Mouse (Mus musculus) cerebellum, adult 9-11 months (tissue): ENCODE results near the gene Cxcl14.

Source experiments
- DNase-seq: peaks from one replicate; pipeline ENCODE4 v3.0.0; 2022

Gene Cxcl14

DNA sequence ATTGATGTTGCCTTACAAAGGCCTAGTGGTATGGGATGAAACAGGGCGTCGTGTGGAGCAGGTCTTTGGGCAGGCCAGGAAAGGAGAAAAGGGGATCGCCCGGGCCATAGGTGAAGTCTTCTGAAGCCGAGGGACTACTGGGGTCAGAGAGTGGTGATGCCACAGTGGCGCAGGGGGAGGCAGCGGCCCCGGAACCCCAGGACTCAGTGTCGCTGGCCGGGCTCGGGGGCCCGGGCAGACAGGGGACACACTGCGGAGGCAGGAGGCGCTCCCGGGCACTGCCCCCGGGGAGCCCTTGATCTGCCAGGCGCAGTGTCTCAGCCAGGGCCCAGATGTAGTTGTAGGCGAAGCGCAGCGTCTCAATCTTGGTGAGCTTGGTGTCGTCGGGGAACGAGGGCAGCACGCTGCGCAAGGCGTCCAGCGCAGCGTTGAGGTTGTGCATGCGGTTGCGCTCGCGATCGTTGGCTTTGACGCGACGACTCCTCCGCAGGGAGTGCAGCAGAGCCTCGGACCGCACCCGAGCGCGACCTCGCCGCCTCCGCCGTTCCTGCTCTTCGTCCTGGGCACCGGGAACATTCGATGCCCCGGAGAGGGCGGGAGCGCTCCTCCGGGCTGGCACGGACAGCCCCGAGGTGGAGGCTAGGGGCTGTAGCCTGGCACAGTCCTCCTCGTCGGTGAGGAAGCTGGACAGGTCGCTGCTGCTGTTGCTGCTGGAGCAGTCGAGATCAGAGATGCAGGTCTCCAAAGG, 45.0 kb downstream of the Cxcl14 start:
- DNase-seq: no peak

DNA sequence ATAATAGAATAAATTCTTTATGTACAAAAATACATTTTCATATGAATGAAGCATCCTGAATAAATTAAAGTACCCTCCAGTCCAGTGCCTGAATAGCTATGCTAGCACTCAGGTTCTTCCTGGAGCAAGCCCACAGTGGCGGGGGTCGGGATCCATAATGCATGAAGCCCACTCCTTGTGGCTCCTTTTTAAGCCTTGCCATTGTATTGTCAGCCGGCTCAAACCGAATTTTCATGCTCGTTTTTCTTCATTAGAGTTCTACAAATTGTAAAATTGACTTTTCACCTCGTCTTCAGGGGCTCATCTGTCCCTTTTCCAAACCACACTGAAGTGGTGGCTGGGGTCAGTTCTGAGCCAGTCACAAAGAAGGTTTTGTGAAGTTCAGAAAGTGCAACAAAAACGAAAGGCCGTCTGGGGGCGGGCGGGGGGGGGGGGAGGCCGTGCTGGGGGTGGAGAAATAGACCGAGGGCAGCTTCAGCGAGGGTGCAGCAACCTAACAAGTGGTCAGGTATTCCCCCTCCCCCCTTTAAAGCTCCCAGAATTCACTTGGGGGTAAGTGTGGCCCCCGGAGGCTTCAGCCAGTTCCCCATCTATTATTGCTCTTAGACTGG, 45.7 kb downstream of the Cxcl14 start:
- no peak for DNase-seq

- DNase-seq: no peak
Measured at GRCm38 (mm10) chr13:56249593-56250341, 46.6 kb downstream of the Cxcl14 start.

DNA sequence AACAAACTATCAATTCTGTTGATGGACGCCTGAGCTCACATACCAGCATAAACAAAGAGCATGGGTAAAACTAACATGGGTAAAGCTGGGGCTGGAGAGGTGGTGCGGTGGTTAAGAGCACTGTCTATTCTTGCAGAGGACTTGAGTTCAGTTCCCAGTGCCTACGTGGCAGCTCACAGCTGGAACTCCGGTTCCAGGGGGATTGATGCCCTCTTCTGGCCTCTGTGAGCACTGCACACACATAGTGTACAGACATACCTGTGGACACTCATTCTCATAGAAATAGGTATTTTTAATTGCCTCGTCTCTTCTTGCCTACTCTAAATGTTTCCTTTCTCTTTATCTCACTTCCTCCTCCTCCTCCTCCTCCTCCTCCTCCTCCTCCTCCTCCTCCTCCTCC, 53.2 kb downstream of the Cxcl14 start:
- DNase-seq: no peak

- no peak for DNase-seq
Measured at GRCm38 (mm10) chr13:56240012-56240770, 56.2 kb downstream of the Cxcl14 start.
